Mouse (Mus musculus) colon, adult 2 months (tissue): ENCODE data around the gene Olfr228. TPM values are rescaled to one million over a fixed set of nuclear protein-coding genes. Genes with fewer than 3 reads are reported as not detected.

Experiments used
- polyA plus RNA-seq: library from polyadenylated mRNA; depleted of rRNA; stranded (reverse); fragments of >200 nt; gene quantifications from 2 replicates; pipeline ENCODE4 v1.2.3, GENCODE M21; 2012; rRNA removed

Gene Olfr228
- polyA plus RNA-seq: not detected in 2 replicates

GRCm38 (mm10) chr2:86487286-86487685, at the start of gene Olfr228:
TSS of gene Olfr228 (minus strand) at chr2:86487386.

GRCm38 (mm10) chr2:86508161-86508560, 21.0 kb upstream of the Olfr228 start, which contains the start of gene Olfr1076:
TSS of gene Olfr1076 (plus strand) at chr2:86508461.

DNA sequence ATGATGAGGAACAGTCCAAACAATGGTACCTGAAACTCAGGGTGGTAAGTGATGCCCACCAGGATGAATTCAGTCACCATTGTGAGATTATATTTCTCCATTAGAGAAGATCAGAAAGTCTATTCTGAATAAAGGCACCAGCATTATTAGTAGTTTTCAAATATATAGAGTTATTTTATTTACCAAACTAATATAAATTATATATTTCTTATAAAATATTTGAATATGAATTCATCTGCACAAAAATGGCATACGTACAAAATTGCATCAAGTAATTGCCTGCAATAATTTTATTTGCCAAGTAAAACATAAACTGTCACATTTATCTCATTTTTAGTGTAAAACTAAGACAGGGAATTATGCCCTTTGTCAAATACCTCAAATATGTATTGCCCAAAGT, 31.0 kb downstream of the Olfr228 start, which contains the start of gene Olfr1066:
Gene Olfr1066, minus strand, starts transcription at position 101 of the 400 bp plus-strand sequence.

GRCm38 (mm10) chr2:86450491-86450890, 36.7 kb downstream of the Olfr228 start, which contains the start of gene Olfr1065:
TSS of gene Olfr1065 (minus strand) at chr2:86450591.

Other genes starting within 250 kb of the Olfr228 start
- not detected in 2 replicates for gene Olfr1048, start 247.1 kb downstream of the Olfr228 start, polyA plus RNA-seq
- gene Olfr1049, start 229.1 kb downstream of the Olfr228 start, polyA plus RNA-seq: not detected in 2 replicates
- not detected in 2 replicates for gene Olfr1051, start 208.3 kb downstream of the Olfr228 start, polyA plus RNA-seq
- not detected in 2 replicates for gene Olfr1052, start 194.9 kb downstream of the Olfr228 start, polyA plus RNA-seq
- not detected in 2 replicates for gene Olfr1053, start 172.1 kb downstream of the Olfr228 start, polyA plus RNA-seq
- not detected in 2 replicates for gene Olfr1054, start 152.0 kb downstream of the Olfr228 start, polyA plus RNA-seq
- gene Olfr1055, start 137.1 kb downstream of the Olfr228 start, polyA plus RNA-seq: not detected in 2 replicates
- gene Olfr1056, start 124.9 kb downstream of the Olfr228 start, polyA plus RNA-seq: not detected in 2 replicates
- not detected in 2 replicates for gene Olfr1057, start 109.0 kb downstream of the Olfr228 start, polyA plus RNA-seq
- gene Olfr1058, start 98.8 kb downstream of the Olfr228 start, polyA plus RNA-seq: not detected in 2 replicates
- not detected in 2 replicates for gene Olfr1061, start 73.3 kb downstream of the Olfr228 start, polyA plus RNA-seq
- not detected in 2 replicates for gene Olfr1062, start 60.6 kb downstream of the Olfr228 start, polyA plus RNA-seq
- gene Olfr1065, start 36.8 kb downstream of the Olfr228 start, polyA plus RNA-seq: not detected in 2 replicates
- gene Olfr1066, start 31.1 kb downstream of the Olfr228 start, polyA plus RNA-seq: not detected in 2 replicates
- gene Olfr1076, start 21.1 kb upstream of the Olfr228 start, polyA plus RNA-seq: not detected in 2 replicates
- not detected in 2 replicates for gene Olfr1079, start 55.1 kb upstream of the Olfr228 start, polyA plus RNA-seq
- not detected in 2 replicates for gene Olfr1080, start 70.8 kb upstream of the Olfr228 start, polyA plus RNA-seq
- gene Olfr1082, start 111.6 kb upstream of the Olfr228 start, polyA plus RNA-seq: not detected in 2 replicates
- not detected in 2 replicates for gene Olfr1084, start 152.3 kb upstream of the Olfr228 start, polyA plus RNA-seq
- gene Olfr1085, start 174.6 kb upstream of the Olfr228 start, polyA plus RNA-seq: not detected in 2 replicates
- not detected in 2 replicates for gene Olfr1086, start 192.7 kb upstream of the Olfr228 start, polyA plus RNA-seq
- not detected in 2 replicates for gene Olfr1087, start 211.0 kb upstream of the Olfr228 start, polyA plus RNA-seq
- gene Olfr1089, start 246.3 kb upstream of the Olfr228 start, polyA plus RNA-seq: not detected in 2 replicates